Mouse (Mus musculus): ENCODE measurements around the gene Nek6. TPM values are rescaled to one million over a fixed set of nuclear protein-coding genes. Genes with fewer than 3 reads are reported as not detected.

Gene Nek6
- polyA plus RNA-seq, 1 experiment from 2014 or later = 70.9 TPM

- no peak for ATAC-seq
- H3K9me3 ChIP-seq (ENCODE audit: control insufficient read depth) = no peaks in the 10 kb centered on the region
- H3K4me1 ChIP-seq (replicated peaks; ENCODE audit: control insufficient read depth, insufficient read depth, low read length) = no peaks in the 10 kb centered on the region
- no peak overlapping the region for H3K4me3 ChIP-seq (ENCODE audit: low read depth, low read length)
- H3K36me3 ChIP-seq (ENCODE audit: control insufficient read depth, insufficient read depth) = no peaks in the 10 kb centered on the region; the same call in 1 of the 2 replicates
- TF ChIP-seq CTCF (IDR thresholded peaks at IDR 0.05; ENCODE audit: low read depth) = no peak
- WGBS = 71% methylated on average over 1 of the region's 1 CpGs
- no peak overlapping the region for H3K4me2 ChIP-seq (replicated peaks; ENCODE audit: low read depth)
- no peak overlapping the region for H3K27ac ChIP-seq (ENCODE audit: low read depth, low read length)
- no peaks in the 10 kb centered on the region for H3K27me3 ChIP-seq (replicated peaks; ENCODE audit: control insufficient read depth, insufficient read depth, low read length)
- H3K9ac ChIP-seq (ENCODE audit: low read depth, low read length) = no peak overlapping the region
These were observed 96.3 kb downstream of the Nek6 start for GRCm38 (mm10) chr2:38607716-38608115.

- H3K36me3 ChIP-seq (ENCODE audit: control insufficient read depth, insufficient read depth) = peaks cover 5% of the 10 kb centered on the region
- H3K4me2 ChIP-seq (replicated peaks; ENCODE audit: low read depth) = no peak overlapping the region
- no peaks in the 10 kb centered on the region for H3K27me3 ChIP-seq (replicated peaks; ENCODE audit: control insufficient read depth, insufficient read depth, low read length)
- no peaks in the 10 kb centered on the region for H3K9me3 ChIP-seq (ENCODE audit: control insufficient read depth)
- no peak overlapping the region for H3K27ac ChIP-seq (ENCODE audit: low read depth, low read length)
- H3K4me1 ChIP-seq (replicated peaks; ENCODE audit: control insufficient read depth, insufficient read depth, low read length) = no peaks in the 10 kb centered on the region
- ATAC-seq = no peak
- H3K9ac ChIP-seq (ENCODE audit: low read depth, low read length) = no peak overlapping the region
- H3K4me3 ChIP-seq (ENCODE audit: low read depth, low read length) = no peak overlapping the region
- WGBS = 83% methylated on average over 5 of the region's 5 CpGs
- no peak for TF ChIP-seq CTCF (IDR thresholded peaks at IDR 0.05; ENCODE audit: low read depth)
These were observed 97.4 kb downstream of the Nek6 start for GRCm38 (mm10) chr2:38608831-38609309.

DNA sequence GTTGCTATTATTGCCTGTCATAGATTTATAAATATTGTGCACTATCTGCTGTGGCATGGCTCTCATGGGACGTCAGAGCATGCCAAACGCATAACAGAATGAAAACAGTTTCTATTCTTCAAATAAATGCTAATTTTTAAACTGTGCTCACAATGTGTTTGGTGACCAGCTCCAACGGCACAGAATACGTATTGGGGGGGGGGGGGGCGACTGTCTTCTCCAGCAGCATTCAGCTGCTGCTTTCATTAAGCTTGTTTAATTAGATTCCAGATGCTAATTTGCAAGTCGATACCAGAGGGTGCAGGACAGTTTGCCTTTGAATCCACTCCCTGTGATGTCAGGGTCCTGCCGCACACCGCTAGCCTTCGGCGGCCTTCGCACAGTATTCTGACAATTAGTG is 97.9 kb downstream of the Nek6 start:
- H3K27me3 ChIP-seq (replicated peaks; ENCODE audit: control insufficient read depth, insufficient read depth, low read length) = no peaks in the 10 kb centered on the region
- no peak overlapping the region for H3K27ac ChIP-seq (ENCODE audit: low read depth, low read length)
- H3K4me2 ChIP-seq (replicated peaks; ENCODE audit: low read depth) = no peak overlapping the region
- no peak overlapping the region for H3K4me3 ChIP-seq (ENCODE audit: low read depth, low read length)
- ATAC-seq = no peak
- H3K9me3 ChIP-seq (ENCODE audit: control insufficient read depth) = no peaks in the 10 kb centered on the region
- no peaks in the 10 kb centered on the region for H3K4me1 ChIP-seq (replicated peaks; ENCODE audit: control insufficient read depth, insufficient read depth, low read length)
- TF ChIP-seq CTCF (IDR thresholded peaks at IDR 0.05; ENCODE audit: low read depth) = no peak
- H3K9ac ChIP-seq (ENCODE audit: low read depth, low read length) = no peak overlapping the region
- H3K36me3 ChIP-seq (ENCODE audit: control insufficient read depth, insufficient read depth) = peaks cover 7% of the 10 kb centered on the region
- WGBS = 84% methylated on average over 11 of the region's 11 CpGs

DNA sequence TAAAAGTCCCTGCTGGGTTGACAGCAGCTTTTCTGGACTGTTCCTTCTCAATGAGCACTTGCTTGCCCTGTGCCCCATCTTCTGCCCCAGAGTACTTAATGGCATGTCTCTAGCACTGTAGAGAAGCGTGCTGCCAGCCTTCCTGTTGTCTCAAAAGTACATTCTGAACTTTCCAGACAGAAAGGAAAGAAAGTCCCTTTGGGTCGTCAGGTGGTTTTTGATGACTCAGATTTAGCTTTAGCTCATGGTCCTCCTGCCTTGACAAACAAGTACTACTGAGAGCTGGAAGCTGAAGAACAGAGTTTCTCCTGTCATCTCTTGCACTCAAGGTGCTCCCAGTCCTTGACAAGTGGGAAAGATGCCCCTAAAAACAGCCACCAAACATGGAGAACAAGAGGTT is 98.7 kb downstream of the Nek6 start:
- Histone ChIP-seq H3K4me1 (replicated peaks; ENCODE audit: control insufficient read depth, insufficient read depth, low read length) (no peaks in the 10 kb centered on the region), H3K27ac (ENCODE audit: low read depth, low read length) (no peak overlapping the region), H3K4me2 (replicated peaks; ENCODE audit: low read depth) (no peak overlapping the region), H3K27me3 (replicated peaks; ENCODE audit: control insufficient read depth, insufficient read depth, low read length) (no peaks in the 10 kb centered on the region), H3K9ac (ENCODE audit: low read depth, low read length) (no peak overlapping the region), H3K36me3 (ENCODE audit: control insufficient read depth, insufficient read depth) (peaks cover 7% of the 10 kb centered on the region), H3K9me3 (ENCODE audit: control insufficient read depth) (no peaks in the 10 kb centered on the region), H3K4me3 (ENCODE audit: low read depth, low read length) (no peak overlapping the region)
- 78% methylated on average over 2 of the region's 2 CpGs for WGBS
- no peak for TF ChIP-seq CTCF (IDR thresholded peaks at IDR 0.05; ENCODE audit: low read depth)
- ATAC-seq = no peak

GRCm38 (mm10) chr2:38612596-38612995 is 101.2 kb downstream of the Nek6 start:
- H3K36me3 ChIP-seq (ENCODE audit: control insufficient read depth, insufficient read depth) = peaks cover 7% of the 10 kb centered on the region
- no peak for TF ChIP-seq CTCF (IDR thresholded peaks at IDR 0.05; ENCODE audit: low read depth)
- ATAC-seq = no peak
- no peaks in the 10 kb centered on the region for H3K4me1 ChIP-seq (replicated peaks; ENCODE audit: control insufficient read depth, insufficient read depth, low read length)
- H3K9ac ChIP-seq (ENCODE audit: low read depth, low read length) = no peak overlapping the region
- no peak overlapping the region for H3K4me2 ChIP-seq (replicated peaks; ENCODE audit: low read depth)
- H3K4me3 ChIP-seq (ENCODE audit: low read depth, low read length) = no peak overlapping the region
- 74% methylated on average over 6 of the region's 6 CpGs for WGBS
- H3K9me3 ChIP-seq (ENCODE audit: control insufficient read depth) = no peaks in the 10 kb centered on the region
- no peak overlapping the region for H3K27ac ChIP-seq (ENCODE audit: low read depth, low read length)
- H3K27me3 ChIP-seq (replicated peaks; ENCODE audit: control insufficient read depth, insufficient read depth, low read length) = no peaks in the 10 kb centered on the region

DNA sequence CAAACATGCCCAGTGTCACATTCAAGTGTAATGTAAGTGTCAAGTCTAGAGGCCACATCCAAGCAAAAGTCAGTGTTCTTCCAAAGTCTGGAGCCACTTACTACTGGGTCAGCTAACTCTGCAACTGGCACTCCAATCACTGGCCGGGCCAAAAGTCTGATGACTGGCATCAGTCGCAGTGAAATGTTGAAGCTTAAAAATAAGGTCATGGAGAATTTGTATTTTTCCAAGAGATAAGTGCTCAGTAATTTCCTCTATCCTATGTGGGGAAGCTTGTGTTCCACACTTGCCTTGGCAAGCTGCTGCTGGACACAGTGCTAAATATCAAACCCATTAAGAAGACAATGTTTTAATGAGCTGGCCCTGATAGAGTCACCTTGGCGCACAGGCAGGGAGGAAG is 102.1 kb downstream of the Nek6 start:
- no peak for TF ChIP-seq CTCF (IDR thresholded peaks at IDR 0.05; ENCODE audit: low read depth)
- H3K4me3 ChIP-seq (ENCODE audit: low read depth, low read length) = no peak overlapping the region
- no peak overlapping the region for H3K9ac ChIP-seq (ENCODE audit: low read depth, low read length)
- no peak for ATAC-seq
- no peak overlapping the region for H3K27ac ChIP-seq (ENCODE audit: low read depth, low read length)
- 95% methylated on average over 3 of the region's 3 CpGs for WGBS
- H3K27me3 ChIP-seq (replicated peaks; ENCODE audit: control insufficient read depth, insufficient read depth, low read length) = no peaks in the 10 kb centered on the region
- H3K4me2 ChIP-seq (replicated peaks; ENCODE audit: low read depth) = no peak overlapping the region
- peaks cover 14% of the 10 kb centered on the region for H3K36me3 ChIP-seq (ENCODE audit: control insufficient read depth, insufficient read depth)
- no peaks in the 10 kb centered on the region for H3K9me3 ChIP-seq (ENCODE audit: control insufficient read depth)
- H3K4me1 ChIP-seq (replicated peaks; ENCODE audit: control insufficient read depth, insufficient read depth, low read length) = no peaks in the 10 kb centered on the region

- Histone ChIP-seq H3K4me2 (replicated peaks; ENCODE audit: low read depth) (no peak overlapping the region), H3K27ac (ENCODE audit: low read depth, low read length) (no peak overlapping the region)
- TF ChIP-seq CTCF (IDR thresholded peaks at IDR 0.05; ENCODE audit: low read depth) = no peak
These were observed 103.0 kb downstream of the Nek6 start for GRCm38 (mm10) chr2:38614437-38614836.

More at GRCm38 (mm10) chr2:38614437-38614836, 103.0 kb downstream of the Nek6 start:
- H3K27me3 ChIP-seq (replicated peaks; ENCODE audit: control insufficient read depth, insufficient read depth, low read length) = no peaks in the 10 kb centered on the region
- H3K4me3 ChIP-seq (ENCODE audit: low read depth, low read length) = no peak overlapping the region
- 90% methylated on average over 6 of the region's 6 CpGs for WGBS
- ATAC-seq = no peak
- H3K4me1 ChIP-seq (replicated peaks; ENCODE audit: control insufficient read depth, insufficient read depth, low read length) = no peaks in the 10 kb centered on the region
- H3K36me3 ChIP-seq (ENCODE audit: control insufficient read depth, insufficient read depth) = peaks cover 15% of the 10 kb centered on the region
- no peaks in the 10 kb centered on the region for H3K9me3 ChIP-seq (ENCODE audit: control insufficient read depth)
- no peak overlapping the region for H3K9ac ChIP-seq (ENCODE audit: low read depth, low read length)

Measured in intestine, postnatal 0 days (tissue).